Mouse (Mus musculus) cerebellum, adult 8-10 months (tissue): ENCODE results near the gene Mtif3.
"Not testable (repeated sequence)": the region's sequence is repeated elsewhere in the genome, so short reads cannot be mapped to it uniquely, and the experiment has no call there.

Experiments
- DNase-seq: peaks from one replicate; pipeline ENCODE4 v3.0.0; 2022

The Mtif3 gene

DNA sequence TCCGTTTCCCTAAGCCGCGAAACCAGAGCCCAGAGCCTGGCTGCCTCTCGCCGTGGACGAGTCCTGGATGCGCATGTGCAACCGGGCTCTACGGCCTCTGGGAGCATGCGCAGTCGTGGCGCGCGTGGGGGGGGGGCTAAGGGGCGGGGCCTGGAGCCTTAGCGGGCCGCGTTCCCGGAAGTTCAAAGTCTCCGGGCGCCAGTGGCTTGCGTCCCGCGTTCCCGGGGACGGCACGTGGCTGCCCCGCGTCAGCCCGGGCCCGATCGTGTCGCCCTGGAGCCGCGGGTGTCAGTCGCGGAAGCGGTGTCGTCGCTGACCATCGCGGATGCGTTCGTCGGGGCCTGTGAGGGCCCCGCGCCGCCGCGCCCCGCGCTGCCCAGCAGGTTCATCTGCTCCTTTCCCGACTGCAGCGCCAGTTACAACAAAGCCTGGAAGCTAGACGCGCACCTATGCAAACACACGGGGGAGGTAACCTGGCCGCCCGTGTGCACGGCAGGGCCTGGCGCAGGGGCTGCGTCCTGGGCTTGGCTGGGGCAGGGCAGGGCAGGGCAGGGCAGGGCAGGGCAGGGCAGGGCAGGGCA is 15.0 kb downstream of the Mtif3 start, which contains the start of gene Gtf3a:
Gene Gtf3a, plus strand, starts transcription at position 150 of the 581 bp plus-strand sequence.
- peak; percentile 71 for DNase-seq

DNA sequence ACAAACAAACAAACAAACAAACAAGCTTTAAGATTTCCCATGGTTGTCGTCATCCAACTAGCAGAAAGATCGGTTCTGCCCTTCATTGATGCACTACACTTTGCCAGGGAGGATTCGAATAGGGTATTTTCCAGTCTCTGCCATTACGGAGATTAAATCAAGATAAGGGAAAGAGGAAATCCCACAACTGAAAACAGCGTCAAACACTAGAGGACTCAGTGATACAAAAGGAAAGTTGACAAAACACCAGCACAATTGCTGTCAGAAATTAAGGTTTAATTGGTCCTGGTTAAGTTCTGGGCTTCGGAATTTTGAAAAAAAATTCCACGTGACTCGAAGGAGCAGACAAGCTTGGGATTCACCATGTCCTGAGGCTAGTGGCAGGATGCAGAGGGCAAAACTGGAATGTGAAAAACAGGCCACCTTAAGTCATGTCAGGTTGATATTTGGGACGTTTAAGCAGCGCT is 15.5 kb downstream of the Mtif3 start:
- no peak for DNase-seq

DNA sequence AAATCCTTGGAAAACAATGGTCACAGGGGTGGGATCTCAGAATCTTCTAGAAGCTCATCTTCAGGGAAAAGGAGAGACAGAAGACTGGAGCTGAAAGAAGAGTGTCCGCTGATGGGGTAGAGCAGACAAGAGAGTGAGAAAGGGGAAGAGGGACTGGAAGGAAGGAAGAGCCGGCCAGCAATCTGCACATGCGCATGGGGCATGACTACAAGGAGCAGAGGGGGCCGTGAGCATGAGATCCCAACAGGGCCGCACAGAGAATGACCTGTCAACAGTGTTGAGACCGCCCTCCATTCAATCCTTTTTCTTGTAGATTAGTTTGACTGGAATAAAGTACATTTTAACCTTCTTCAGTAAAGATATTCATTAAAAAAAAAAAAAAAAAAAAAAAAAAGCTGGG is 16.1 kb downstream of the Mtif3 start:
- DNase-seq = no peak

- DNase-seq = no peak
These were observed 16.9 kb downstream of the Mtif3 start for GRCm38 (mm10) chr5:146946682-146947081.

DNA sequence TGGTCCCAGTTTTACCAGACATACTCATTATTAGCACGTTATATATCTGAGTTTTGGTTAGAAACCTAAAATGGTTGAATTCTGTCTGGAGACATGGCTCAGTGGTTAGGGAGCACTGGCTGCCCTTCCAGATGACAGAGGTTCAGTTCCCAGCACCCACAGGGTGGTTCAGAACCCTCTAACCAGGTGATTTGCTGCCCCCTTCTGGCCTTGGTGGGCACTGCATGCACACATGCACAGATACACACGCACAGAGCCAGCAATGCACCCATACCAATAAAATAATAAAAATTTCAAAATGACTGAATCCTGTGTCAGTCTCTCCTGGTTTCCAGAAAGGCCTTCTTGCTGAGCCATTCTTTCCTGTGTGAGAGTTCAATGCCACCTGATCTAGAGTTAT is 19.0 kb downstream of the Mtif3 start:
- no peak for DNase-seq

- no peak for DNase-seq
These were observed 20.6 kb downstream of the Mtif3 start for GRCm38 (mm10) chr5:146942965-146943364.

- DNase-seq = not testable (repeated sequence)
These were observed 21.7 kb downstream of the Mtif3 start for GRCm38 (mm10) chr5:146941939-146942338.

- no peak for DNase-seq
These were observed 23.4 kb downstream of the Mtif3 start for GRCm38 (mm10) chr5:146940219-146940618.

- no peak for DNase-seq
These were observed 24.3 kb downstream of the Mtif3 start for GRCm38 (mm10) chr5:146939109-146939796.

DNA sequence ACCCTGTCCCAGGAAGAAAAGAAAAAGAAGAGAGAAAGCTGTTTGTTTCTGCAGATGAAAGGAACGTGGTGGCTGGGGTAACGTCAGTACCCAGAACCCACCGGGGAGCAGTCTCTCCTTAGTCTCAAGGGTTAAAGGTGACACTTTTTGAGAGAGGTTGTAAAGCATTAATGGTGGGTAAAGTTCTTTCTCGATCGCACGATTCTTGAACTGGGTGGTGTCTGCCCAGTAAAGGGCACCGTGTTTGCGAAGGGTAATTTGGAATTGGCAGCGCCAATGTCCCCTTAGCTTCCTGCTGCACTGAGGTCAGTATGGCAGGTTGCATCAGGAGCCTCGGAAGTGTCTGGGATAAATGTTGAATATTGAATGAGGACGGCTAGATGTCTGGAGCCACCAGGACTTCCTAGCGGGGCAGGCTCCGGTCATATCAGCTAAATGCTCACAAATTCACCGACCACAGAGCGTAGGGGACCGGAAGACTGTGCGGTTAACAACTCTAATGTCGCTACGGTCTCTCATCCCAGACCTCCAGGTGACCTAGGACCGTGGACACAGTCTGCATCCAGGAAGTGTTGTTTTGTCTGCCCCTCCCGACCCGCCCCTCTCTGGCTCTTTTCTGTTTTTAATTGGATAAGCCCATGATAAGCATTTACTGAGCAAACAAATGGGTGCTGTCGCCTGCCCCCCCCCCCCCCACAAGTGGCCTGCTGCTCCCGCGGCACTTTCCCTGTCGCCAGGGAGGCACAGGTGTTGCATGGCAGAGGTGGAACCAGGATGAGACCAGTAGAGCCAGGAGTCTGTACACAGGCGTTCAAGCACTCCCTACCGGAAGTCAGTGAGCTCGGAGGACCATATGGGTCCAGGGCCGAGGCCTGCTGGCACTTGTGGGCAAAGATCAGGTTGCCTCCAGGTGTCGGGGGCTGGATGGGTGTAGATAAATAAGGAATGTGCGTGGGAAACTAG is 25.8 kb downstream of the Mtif3 start:
- DNase-seq = no peak

DNA sequence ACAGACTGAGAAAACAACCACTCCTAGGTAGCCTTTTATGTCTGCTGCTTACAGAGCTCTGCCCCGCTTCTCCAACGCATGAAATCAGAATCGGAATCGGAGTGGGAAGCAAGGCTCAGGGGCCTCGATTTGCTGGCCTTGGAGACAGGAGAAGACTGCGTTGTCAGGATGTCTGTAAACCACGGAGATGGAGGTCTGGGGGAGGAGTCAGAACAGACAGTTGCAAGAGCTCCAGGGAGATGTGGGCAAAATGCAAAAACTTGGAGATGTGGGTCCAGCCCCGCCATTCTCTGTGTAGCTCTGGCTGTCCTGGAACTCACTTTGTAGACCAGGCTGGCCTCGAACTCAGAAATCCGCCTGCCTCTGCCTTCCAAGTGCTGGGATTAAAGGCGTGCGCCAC is 30.1 kb downstream of the Mtif3 start:
- DNase-seq = no peak

DNA sequence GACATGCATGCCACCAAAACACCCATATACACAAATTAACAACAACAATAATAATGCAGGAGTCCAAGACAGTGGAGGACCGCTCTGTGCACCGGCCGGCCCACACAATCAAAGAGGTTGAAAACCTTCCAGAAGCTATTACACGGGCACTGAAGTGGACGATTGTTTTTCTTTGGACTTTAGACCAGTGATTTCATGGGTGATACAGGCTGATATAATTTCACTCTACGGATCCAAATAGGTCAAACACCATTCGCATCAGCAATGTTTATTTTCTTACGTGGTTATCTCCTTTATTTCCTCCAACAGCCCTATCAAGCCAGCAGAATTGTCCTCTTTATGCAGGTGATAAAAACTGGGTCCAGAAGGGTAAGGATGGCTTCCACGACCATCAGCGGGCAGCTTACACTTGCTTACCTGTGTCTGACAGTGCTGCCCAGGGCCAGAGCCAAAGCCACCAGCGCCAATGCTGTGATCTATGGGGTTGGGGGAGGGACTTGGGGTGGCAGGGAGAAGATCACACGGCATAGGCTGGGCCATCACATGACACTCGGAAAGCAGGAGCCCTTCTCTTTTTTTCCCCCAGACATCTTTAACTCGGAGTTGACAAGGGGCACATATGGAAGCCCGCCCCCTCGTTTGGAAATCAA is 31.6 kb downstream of the Mtif3 start:
- DNase-seq = no peak

- DNase-seq = no peak
These were observed 32.2 kb downstream of the Mtif3 start for GRCm38 (mm10) chr5:146931422-146931821.

GRCm38 (mm10) chr5:146926673-146927072 is 36.9 kb downstream of the Mtif3 start:
- DNase-seq = no peak

DNA sequence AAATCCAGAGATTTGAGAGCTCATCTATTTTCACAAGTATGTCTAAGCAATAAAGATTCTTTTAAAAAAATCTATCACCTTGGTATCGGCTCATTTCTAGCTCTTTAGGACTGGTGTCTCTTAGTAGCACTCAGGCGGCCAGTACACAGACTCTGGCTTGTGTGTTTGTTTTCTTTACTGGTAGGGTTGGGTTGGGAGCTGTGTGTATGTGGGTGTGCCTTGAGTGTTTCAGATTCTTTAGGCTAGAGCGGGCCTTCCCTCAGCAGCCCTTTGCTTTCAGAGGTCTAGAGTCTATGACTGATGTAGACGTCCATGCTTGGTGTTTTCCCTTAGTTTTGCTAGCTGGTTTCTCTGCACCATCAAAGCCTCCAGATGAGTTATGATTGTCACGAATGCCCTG is 40.1 kb downstream of the Mtif3 start:
- DNase-seq = no peak

DNA sequence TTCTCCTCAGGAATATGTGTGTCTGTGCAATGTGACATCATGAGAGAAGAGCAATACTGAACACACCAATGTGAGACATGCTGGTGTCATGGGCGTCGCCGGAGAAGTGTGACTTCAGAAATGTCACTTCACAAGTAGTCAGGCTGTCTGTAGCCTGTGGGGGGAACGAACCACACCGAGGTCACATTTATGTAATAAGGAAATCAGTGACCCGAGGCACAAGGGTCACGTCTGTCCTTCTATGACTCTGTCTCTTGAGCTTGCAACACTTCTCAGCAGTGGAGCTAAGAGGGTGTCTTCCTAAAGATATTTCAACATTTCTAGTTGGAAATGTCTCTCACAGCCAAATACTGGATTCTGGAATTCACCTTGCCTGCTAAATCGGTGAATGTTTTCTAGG is 42.4 kb downstream of the Mtif3 start:
- DNase-seq = no peak

GRCm38 (mm10) chr5:146920314-146921161 is 43.1 kb downstream of the Mtif3 start:
- no peak for DNase-seq

- DNase-seq = no peak
These were observed 43.7 kb downstream of the Mtif3 start for GRCm38 (mm10) chr5:146919874-146920273.

- DNase-seq = not testable (repeated sequence)
These were observed 46.2 kb downstream of the Mtif3 start for GRCm38 (mm10) chr5:146917357-146917756.

DNA sequence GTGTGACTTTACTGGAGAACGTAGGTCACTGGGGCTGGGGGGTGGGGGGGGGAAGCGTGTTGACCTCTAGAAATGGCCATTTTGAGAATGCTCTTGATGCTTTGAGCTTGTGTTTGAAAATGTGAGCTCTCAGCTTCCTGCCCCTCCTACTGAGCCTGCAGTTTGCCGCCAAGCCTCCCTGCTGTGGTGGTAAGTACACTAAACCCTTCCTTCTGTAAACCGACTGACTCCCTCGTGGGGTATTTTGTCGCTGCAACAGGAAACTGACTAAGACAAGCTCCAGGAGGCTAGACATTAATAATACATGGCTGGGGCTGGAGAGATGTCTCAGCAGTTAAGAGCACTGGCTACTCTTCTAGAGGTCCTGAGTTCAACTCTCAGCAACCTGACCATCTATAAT is 46.8 kb downstream of the Mtif3 start:
- no peak for DNase-seq

- no peak for DNase-seq
These were observed 47.3 kb downstream of the Mtif3 start for GRCm38 (mm10) chr5:146916273-146916672.
